21 mouse cellular contexts compared by ENCODE assay signal in the genomic region with DNA sequence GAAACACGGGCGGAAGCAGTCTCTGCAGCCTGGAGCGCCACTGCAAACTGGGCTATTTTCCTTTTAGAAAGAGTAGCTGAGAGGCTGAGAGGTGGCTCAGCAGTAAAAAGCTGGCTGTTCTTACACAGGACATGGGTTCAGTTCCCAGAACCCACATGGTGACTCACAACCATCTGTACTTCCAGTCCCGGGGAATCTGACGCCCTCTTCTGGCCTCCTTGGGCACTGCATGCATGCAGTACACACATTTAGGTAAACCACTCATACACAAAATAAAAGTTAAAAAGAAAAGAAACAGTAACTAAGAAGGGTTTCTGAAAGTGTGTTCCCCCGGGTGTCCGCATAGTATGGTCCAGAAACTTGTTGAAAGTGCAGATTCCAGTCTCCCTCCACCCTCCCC.
DNase-seq lines count a peak whose midpoint lies in the region; ATAC-seq and TF ChIP-seq lines count a peak whose summit lies in the region.
"Had no signal": no experiment of that assay in that cellular context is flagged by ENCODE, and none has a peak within 500 bp of the region (broad histone marks: within the 10 kb centered on the region; RNA-seq: fewer than 3 reads in every experiment).

No protein-coding gene starts in this region.

- no peak overlapping the region for H3K27ac ChIP-seq in kidney, adult 2 months (ENCODE audit: insufficient read depth, low read depth, low read length)
- H3K27ac ChIP-seq in lung, embryonic 14.5 days (ENCODE audit: low read depth) = no peak overlapping the region
- H3K27ac ChIP-seq in ES-Bruce4 (ENCODE audit: insufficient read depth, low read length) = no peak overlapping the region
- H3K27ac ChIP-seq: embryonic facial prominence, embryonic 12.5 days; hindbrain, embryonic 12.5 days; intestine, embryonic 15.5 days; limb, embryonic 10.5 days; liver, embryonic 15.5 days had no signal

- no peaks in the 10 kb centered on the region; the same call in 1 of the 2 replicates for H3K27me3 ChIP-seq in kidney, adult 2 months (replicated peaks; ENCODE audit: control insufficient read depth, insufficient read depth, low read length)
- H3K27me3 ChIP-seq in lung, embryonic 14.5 days (ENCODE audit: insufficient read depth, low read length) = no peaks in the 10 kb centered on the region
- H3K27me3 ChIP-seq in ES-Bruce4 (ENCODE audit: control insufficient read depth, insufficient read depth, low read length, poor library complexity, severe bottlenecking) = no peaks in the 10 kb centered on the region
- H3K27me3 ChIP-seq: embryonic facial prominence, embryonic 12.5 days; heart, embryonic 12.5 days; hindbrain, embryonic 12.5 days; intestine, embryonic 15.5 days; liver, embryonic 15.5 days had no signal

- WGBS in kidney, adult 2 months = 90% methylated on average over 7 of the region's 7 CpGs
- WGBS in lung, embryonic 14.5 days = 88% methylated on average over 7 of the region's 7 CpGs

- H3K4me1 ChIP-seq in kidney, adult 2 months (ENCODE audit: control insufficient read depth, insufficient read depth, low read length) = no peaks in the 10 kb centered on the region
- no peaks in the 10 kb centered on the region for H3K4me1 ChIP-seq in lung, embryonic 14.5 days (ENCODE audit: insufficient read depth)
- H3K4me1 ChIP-seq in ES-Bruce4 (ENCODE audit: control insufficient read depth, insufficient read depth, low read length) = no peaks in the 10 kb centered on the region
- H3K4me1 ChIP-seq: embryonic facial prominence, embryonic 12.5 days; hindbrain, embryonic 12.5 days; intestine, embryonic 15.5 days had no signal

- no peak overlapping the region for H3K4me3 ChIP-seq in kidney, adult 2 months (ENCODE audit: insufficient read depth, low read depth, low read length)
- no peak overlapping the region for H3K4me3 ChIP-seq in lung, embryonic 14.5 days (ENCODE audit: low read depth, low read length)
- no peak overlapping the region for H3K4me3 ChIP-seq in ES-Bruce4 (ENCODE audit: low read depth, low read length)
- H3K4me3 ChIP-seq: embryonic facial prominence, embryonic 12.5 days; erythroblast, embryonic 14.5 days; heart, embryonic 12.5 days; hindbrain, embryonic 12.5 days; intestine, embryonic 15.5 days; limb, embryonic 10.5 days; liver, embryonic 15.5 days had no signal

- H3K9me3 ChIP-seq in lung, embryonic 14.5 days (ENCODE audit: low read depth, low read length) = no peaks in the 10 kb centered on the region
- H3K9me3 ChIP-seq in ES-Bruce4 (replicated peaks; ENCODE audit: control insufficient read depth, insufficient read depth, low read length, poor library complexity, severe bottlenecking) = no peaks in the 10 kb centered on the region
- H3K9me3 ChIP-seq: embryonic facial prominence, embryonic 12.5 days; G1E; hindbrain, embryonic 12.5 days; intestine, embryonic 15.5 days; limb, embryonic 10.5 days; liver, embryonic 15.5 days had no signal

- H3K36me3 ChIP-seq in kidney, adult 2 months (ENCODE audit: control insufficient read depth, insufficient read depth, low read length) = no peaks in the 10 kb centered on the region
- no peaks in the 10 kb centered on the region for H3K36me3 ChIP-seq in lung, embryonic 14.5 days (ENCODE audit: insufficient read depth)
- no peaks in the 10 kb centered on the region for H3K36me3 ChIP-seq in ES-Bruce4 (ENCODE audit: control insufficient read depth, insufficient read depth, low read length, poor library complexity, severe bottlenecking)
- H3K36me3 ChIP-seq: embryonic facial prominence, embryonic 12.5 days; G1E; hindbrain, embryonic 12.5 days; intestine, embryonic 15.5 days; limb, embryonic 10.5 days; liver, embryonic 15.5 days had no signal

- H3K9ac ChIP-seq in lung, embryonic 14.5 days = no peak overlapping the region
- no peak overlapping the region for H3K9ac ChIP-seq in ES-Bruce4 (ENCODE audit: low read depth, poor library complexity, severe bottlenecking)
- H3K9ac ChIP-seq: embryonic facial prominence, embryonic 12.5 days; heart, embryonic 12.5 days; hindbrain, embryonic 12.5 days; intestine, embryonic 15.5 days; liver, embryonic 15.5 days had no signal

- DNase-seq in kidney, adult 2 months = no peak
- DNase-seq in kidney, postnatal 25 days = no peak
- DNase-seq in lung, embryonic 14.5 days = no peak
- DNase-seq in lung, postnatal 10 days = no peak
- peak; percentile 61 for DNase-seq in ZHBTc4 (ENCODE audit: low read depth, low spot score)
- no peak for DNase-seq in T-cell, adult 2 months (ENCODE audit: low spot score)
- DNase-seq in ovary, adult 18-20 months (ENCODE audit: low spot score) = no peak
- DNase-seq: cerebellum, adult 9-11 months; kidney, postnatal 10 days; lung, postnatal 36 days; thymus, postnatal 25 days had no signal

- TF ChIP-seq POLR2A in kidney, adult 2 months (IDR thresholded peaks at IDR 0.05; ENCODE audit: low read depth, low read length) = no peak
- TF ChIP-seq POLR2A in ES-Bruce4 (IDR thresholded peaks at IDR 0.05; ENCODE audit: insufficient read depth, low read length) = no peak

- no peak for TF ChIP-seq EP300 in ES-Bruce4 (IDR thresholded peaks at IDR 0.05; ENCODE audit: insufficient read depth, low read depth, low read length)

- no peak for ATAC-seq in lung, embryonic 14.5 days (ENCODE audit: insufficient read depth)
- ATAC-seq: forebrain, embryonic 14.5 days; intestine, embryonic 15.5 days had no signal

- 0 out of 2 replicates have a peak, but pooled peaks have one; percentile 16 for TF ChIP-seq CTCF in kidney, adult 2 months (conservative IDR thresholded peaks at IDR 0.05; ENCODE audit: insufficient read depth, insufficient read length, low read depth, low read length)
- TF ChIP-seq CTCF in lung, embryonic 14.5 days (IDR thresholded peaks at IDR 0.05; ENCODE audit: low read depth) = peak; percentile 32; the same call in 1 of the 2 replicates
- TF ChIP-seq CTCF in ES-Bruce4 (IDR thresholded peaks at IDR 0.05; ENCODE audit: low read depth, low read length) = peak; percentile 52

- H3K4me2 ChIP-seq in lung, embryonic 14.5 days = no peak overlapping the region
- H3K4me2 ChIP-seq: embryonic facial prominence, embryonic 12.5 days; heart, embryonic 12.5 days; hindbrain, embryonic 12.5 days; intestine, embryonic 15.5 days; liver, embryonic 15.5 days had no signal
